In genomic region chr11:105280456-105280855, GRCm38 (mm10) we compare ENCODE assay signal across 29 mouse cellular contexts. TPM values are rescaled to one million over a fixed set of nuclear protein-coding genes. Genes with fewer than 3 reads are reported as not detected.
"Had no signal": no experiment of that assay in that cellular context is flagged by ENCODE, and none has a peak within 500 bp of the region (broad histone marks: within the 10 kb centered on the region; RNA-seq: fewer than 3 reads in every experiment).

No protein-coding gene starts in this region.

- ATAC-seq: forebrain, embryonic 13.5 days; forebrain, embryonic 14.5 days; forebrain, embryonic 15.5 days; forebrain, embryonic 16.5 days; forebrain, postnatal 0 days had no signal

- H3K9ac ChIP-seq: embryonic facial prominence, embryonic 12.5 days; embryonic facial prominence, embryonic 13.5 days; embryonic facial prominence, embryonic 15.5 days; forebrain, embryonic 12.5 days; forebrain, embryonic 13.5 days; forebrain, embryonic 15.5 days; forebrain, postnatal 0 days had no signal

- H3K4me1 ChIP-seq: forebrain, embryonic 12.5 days; forebrain, embryonic 13.5 days; forebrain, embryonic 15.5 days had no signal

- H3K9me3 ChIP-seq: embryonic facial prominence, embryonic 10.5 days; embryonic facial prominence, embryonic 12.5 days; embryonic facial prominence, embryonic 13.5 days; embryonic facial prominence, embryonic 15.5 days; forebrain, embryonic 10.5 days; forebrain, embryonic 12.5 days; forebrain, embryonic 13.5 days; forebrain, embryonic 15.5 days had no signal

- H3K4me3 ChIP-seq: embryonic facial prominence, embryonic 10.5 days; embryonic facial prominence, embryonic 12.5 days; embryonic facial prominence, embryonic 13.5 days; embryonic facial prominence, embryonic 15.5 days; erythroblast, embryonic 14.5 days; forebrain, embryonic 10.5 days; forebrain, embryonic 12.5 days; forebrain, embryonic 13.5 days; forebrain, embryonic 15.5 days; gastrocnemius, adult 2 months; heart, adult 2 months had no signal

- DNase-seq: cerebellum, adult 2 months; cerebellum, adult 8-10 months; cerebellum, adult 9-10 months; cerebellum, adult 9-11 months; cerebellum, postnatal 10 days; cerebellum, postnatal 14 days; cerebellum, postnatal 25 days; cerebellum, postnatal 36 days; embryo, embryonic 11 days; forebrain, postnatal 0 days; gastrocnemius, postnatal 10 days; gastrocnemius, postnatal 14 days; gastrocnemius, postnatal 25 days; gastrocnemius, postnatal 36 days; heart, adult 2 months had no signal

- H3K27me3 ChIP-seq: embryonic facial prominence, embryonic 12.5 days; embryonic facial prominence, embryonic 13.5 days; embryonic facial prominence, embryonic 15.5 days; forebrain, embryonic 12.5 days; forebrain, embryonic 13.5 days; forebrain, embryonic 15.5 days had no signal

- H3K27ac ChIP-seq: embryonic facial prominence, embryonic 10.5 days; embryonic facial prominence, embryonic 13.5 days; forebrain, embryonic 10.5 days; forebrain, embryonic 12.5 days; forebrain, embryonic 13.5 days; forebrain, embryonic 15.5 days; heart, adult 2 months had no signal

- H3K4me2 ChIP-seq: embryonic facial prominence, embryonic 12.5 days; embryonic facial prominence, embryonic 13.5 days; embryonic facial prominence, embryonic 15.5 days; forebrain, embryonic 12.5 days; forebrain, embryonic 13.5 days; forebrain, embryonic 15.5 days had no signal

RNA-seq across cellular contexts. Expression of gene Mrc2, which starts 12.0 kb away (rescaled TPM):
- total RNA-seq: common myeloid progenitor, adult 5-6 weeks; granulocyte monocyte progenitor cell, adult 5-6 weeks had no signal
